Mouse (Mus musculus): ENCODE results near the gene Myadml2. TPM values are rescaled to one million over a fixed set of nuclear protein-coding genes. Genes with fewer than 3 reads are reported as not detected.

Myadml2 gene
- polyA plus RNA-seq, 1 experiment from 2014 or later: 0.90 TPM

GRCm38 (mm10) chr11:120598283-120598989 is 49.5 kb downstream of the Myadml2 start, which contains the start of the genes Alyref and Anapc11:
Gene Alyref, minus strand, starts transcription at chr11:120598365.
Gene Anapc11, plus strand, starts transcription at chr11:120598421.
- Histone ChIP-seq H3K9ac (peak within 1 kb of the TSS; percentile 90), H3K27ac (peak within 1 kb of the TSS; percentile 91), H3K9me3 (no peaks in the 10 kb centered on the region), H3K4me3 (peak within 1 kb of the TSS; percentile 92), H3K36me3 (replicated peaks) (peaks cover 48% of the 10 kb centered on the region), H3K4me2 (peak within 1 kb of the TSS; percentile 92), H3K27me3 (replicated peaks) (no peaks in the 10 kb centered on the region), H3K4me1 (peaks cover 27% of the 10 kb centered on the region)
- peak; percentile 97 for ATAC-seq (replicated peaks)
- under 1% methylated on average over 82 of the region's 88 CpGs for WGBS

GRCm38 (mm10) chr11:120597240-120598235 is 50.4 kb downstream of the Myadml2 start:
- Histone ChIP-seq H3K9ac (peak overlapping the region; percentile 90), H3K9me3 (no peaks in the 10 kb centered on the region), H3K4me3 (peak overlapping the region; percentile 92), H3K4me1 (peaks cover 27% of the 10 kb centered on the region), H3K4me2 (peak overlapping the region; percentile 92), H3K27ac (peak overlapping the region; percentile 91), H3K27me3 (replicated peaks) (no peaks in the 10 kb centered on the region), H3K36me3 (replicated peaks) (peaks cover 50% of the 10 kb centered on the region)
- WGBS: 6% methylated on average over 75 of the region's 99 CpGs
- peak; percentile 72; the same call in 1 of the 2 replicates for ATAC-seq (replicated peaks)

Small RNAs within 50 kb of the gene (microRNA-seq; reads per million reads assigned to microRNA genes)
- gene Mir6936: not detected

Other genes with a start within 250 kb of the Myadml2 start
- gene Nploc4, start 210.4 kb downstream of the Myadml2 start, polyA plus RNA-seq (2015; fragmentation: Nextera tagmentation; extraction: Ambion mirVana): 34.2 and 39.1 TPM in 2 replicates
- gene Tspan10, start 205.5 kb downstream of the Myadml2 start, polyA plus RNA-seq (2015; fragmentation: Nextera tagmentation; extraction: Ambion mirVana): not detected in 2 replicates
- gene Pde6g, start 194.7 kb downstream of the Myadml2 start, polyA plus RNA-seq (2015; fragmentation: Nextera tagmentation; extraction: Ambion mirVana): 0.39 and 0.52 TPM in 2 replicates
- gene Oxld1, start 190.1 kb downstream of the Myadml2 start, polyA plus RNA-seq (2015; fragmentation: Nextera tagmentation; extraction: Ambion mirVana): 9.8 and 11.4 TPM in 2 replicates
- 27.9 and 28.1 TPM in 2 replicates for gene Ccdc137, start 190.0 kb downstream of the Myadml2 start, polyA plus RNA-seq (2015; fragmentation: Nextera tagmentation; extraction: Ambion mirVana)
- gene Arl16, start 180.6 kb downstream of the Myadml2 start, polyA plus RNA-seq (2015; fragmentation: Nextera tagmentation; extraction: Ambion mirVana): 63.0 and 64.1 TPM in 2 replicates
- 112 and 115 TPM in 2 replicates for gene Mrpl12, start 163.5 kb downstream of the Myadml2 start, polyA plus RNA-seq (2015; fragmentation: Nextera tagmentation; extraction: Ambion mirVana)
- 28.6 and 29.2 TPM in 2 replicates for gene Slc25a10, start 156.3 kb downstream of the Myadml2 start, polyA plus RNA-seq (2015; fragmentation: Nextera tagmentation; extraction: Ambion mirVana)
- gene Gcgr, start 117.5 kb downstream of the Myadml2 start, polyA plus RNA-seq (2015; fragmentation: Nextera tagmentation; extraction: Ambion mirVana): 0.17 and 0.19 TPM in 2 replicates
- gene Mcrip1, start 98.4 kb downstream of the Myadml2 start, polyA plus RNA-seq (2015; fragmentation: Nextera tagmentation; extraction: Ambion mirVana): 249 and 264 TPM in 2 replicates
- not detected in 2 replicates for gene Ppp1r27, start 97.0 kb downstream of the Myadml2 start, polyA plus RNA-seq (2015; fragmentation: Nextera tagmentation; extraction: Ambion mirVana)
- 256 and 259 TPM in 2 replicates for gene P4hb, start 74.9 kb downstream of the Myadml2 start, polyA plus RNA-seq (2015; fragmentation: Nextera tagmentation; extraction: Ambion mirVana)
- 458 and 487 TPM in 2 replicates for gene Arhgdia, start 66.5 kb downstream of the Myadml2 start, polyA plus RNA-seq (2015; fragmentation: Nextera tagmentation; extraction: Ambion mirVana)
- gene Alyref, start 49.8 kb downstream of the Myadml2 start, polyA plus RNA-seq (2015; fragmentation: Nextera tagmentation; extraction: Ambion mirVana): 225 and 233 TPM in 2 replicates
- gene Anapc11, start 49.7 kb downstream of the Myadml2 start, polyA plus RNA-seq (2015; fragmentation: Nextera tagmentation; extraction: Ambion mirVana): 200 and 205 TPM in 2 replicates
- 0.59 and 1.3 TPM in 2 replicates for gene Npb, start 39.7 kb downstream of the Myadml2 start, polyA plus RNA-seq (2015; fragmentation: Nextera tagmentation; extraction: Ambion mirVana)
- gene Pcyt2, start 30.2 kb downstream of the Myadml2 start, polyA plus RNA-seq (2015; fragmentation: Nextera tagmentation; extraction: Ambion mirVana): 222 and 233 TPM in 2 replicates
- 45.8 and 48.2 TPM in 2 replicates for gene Sirt7, start 22.9 kb downstream of the Myadml2 start, polyA plus RNA-seq (2015; fragmentation: Nextera tagmentation; extraction: Ambion mirVana)
- 42.0 and 45.2 TPM in 2 replicates for gene Mafg, start 14.6 kb downstream of the Myadml2 start, polyA plus RNA-seq (2015; fragmentation: Nextera tagmentation; extraction: Ambion mirVana)
- gene Pycr1, start 4.4 kb downstream of the Myadml2 start, polyA plus RNA-seq (2015; fragmentation: Nextera tagmentation; extraction: Ambion mirVana): 18.2 and 21.2 TPM in 2 replicates
- 1.4 and 1.8 TPM in 2 replicates for gene Notum, start 13.0 kb upstream of the Myadml2 start, polyA plus RNA-seq (2015; fragmentation: Nextera tagmentation; extraction: Ambion mirVana)
- gene Aspscr1, start 24.8 kb upstream of the Myadml2 start, polyA plus RNA-seq (2015; fragmentation: Nextera tagmentation; extraction: Ambion mirVana): 149 and 158 TPM in 2 replicates
- 95.6 and 99.7 TPM in 2 replicates for gene Cenpx, start 65.6 kb upstream of the Myadml2 start, polyA plus RNA-seq (2015; fragmentation: Nextera tagmentation; extraction: Ambion mirVana)
- gene Lrrc45, start 65.8 kb upstream of the Myadml2 start, polyA plus RNA-seq (2015; fragmentation: Nextera tagmentation; extraction: Ambion mirVana): 82.6 and 89.9 TPM in 2 replicates
- gene Rac3, start 73.3 kb upstream of the Myadml2 start, polyA plus RNA-seq (2015; fragmentation: Nextera tagmentation; extraction: Ambion mirVana): 560 and 572 TPM in 2 replicates
- 6.8 and 7.9 TPM in 2 replicates for gene Dcxr, start 79.1 kb upstream of the Myadml2 start, polyA plus RNA-seq (2015; fragmentation: Nextera tagmentation; extraction: Ambion mirVana)
- gene Cbr2, start 84.0 kb upstream of the Myadml2 start, polyA plus RNA-seq (2015; fragmentation: Nextera tagmentation; extraction: Ambion mirVana): 1.2 and 2.2 TPM in 2 replicates
- 1.7 and 2.9 TPM in 2 replicates for gene Hmga1b, start 114.6 kb upstream of the Myadml2 start, polyA plus RNA-seq (2015; fragmentation: Nextera tagmentation; extraction: Ambion mirVana)
- 137 and 138 TPM in 2 replicates for gene Rfng, start 136.0 kb upstream of the Myadml2 start, polyA plus RNA-seq (2015; fragmentation: Nextera tagmentation; extraction: Ambion mirVana)
- 296 and 300 TPM in 2 replicates for gene Gps1, start 136.1 kb upstream of the Myadml2 start, polyA plus RNA-seq (2015; fragmentation: Nextera tagmentation; extraction: Ambion mirVana)
- gene Dus1l, start 148.2 kb upstream of the Myadml2 start, polyA plus RNA-seq (2015; fragmentation: Nextera tagmentation; extraction: Ambion mirVana): 48.2 and 48.5 TPM in 2 replicates
- gene Fasn, start 176.4 kb upstream of the Myadml2 start, polyA plus RNA-seq (2015; fragmentation: Nextera tagmentation; extraction: Ambion mirVana): 102 and 107 TPM in 2 replicates